Mouse (Mus musculus) heart, adult 11 months (tissue): ENCODE measurements around the gene Atp6v0e.

Experiments used
- DNase-seq: peaks from one replicate; pipeline ENCODE4 v3.0.0; 2022

The Atp6v0e gene

GRCm38 (mm10) chr17:26662978-26663683, at the start of gene Atp6v0e:
TSS of gene Atp6v0e (plus strand) at chr17:26663231.
- DNase-seq = peak; percentile 99

GRCm38 (mm10) chr17:26614286-26614685, 48.7 kb upstream of the Atp6v0e start:
- no peak for DNase-seq

- DNase-seq = no peak
Observed at GRCm38 (mm10) chr17:26614708-26615486, 48.1 kb upstream of the Atp6v0e start.

GRCm38 (mm10) chr17:26616696-26617095, 46.3 kb upstream of the Atp6v0e start:
- DNase-seq = peak; percentile 99

- DNase-seq = no peak
Observed at GRCm38 (mm10) chr17:26618498-26618897, 44.5 kb upstream of the Atp6v0e start.

GRCm38 (mm10) chr17:26619577-26619976, 43.5 kb upstream of the Atp6v0e start:
- DNase-seq = no peak

- no peak for DNase-seq
Observed at GRCm38 (mm10) chr17:26620292-26620691, 42.7 kb upstream of the Atp6v0e start.

GRCm38 (mm10) chr17:26620786-26621766, 42.0 kb upstream of the Atp6v0e start:
- DNase-seq = peak; percentile 99

GRCm38 (mm10) chr17:26621912-26622311, 41.1 kb upstream of the Atp6v0e start:
- no peak for DNase-seq

GRCm38 (mm10) chr17:26623991-26624390, 39.0 kb upstream of the Atp6v0e start:
- DNase-seq = no peak

- peak; percentile 95 for DNase-seq
Observed at GRCm38 (mm10) chr17:26624999-26625398, 38.0 kb upstream of the Atp6v0e start.

- peak; percentile 91 for DNase-seq
Observed at GRCm38 (mm10) chr17:26625521-26626010, 37.5 kb upstream of the Atp6v0e start.

GRCm38 (mm10) chr17:26628479-26628878, 34.6 kb upstream of the Atp6v0e start:
- DNase-seq = no peak

- no peak for DNase-seq
Observed at GRCm38 (mm10) chr17:26628936-26629335, 34.1 kb upstream of the Atp6v0e start.

- DNase-seq = no peak
Observed at GRCm38 (mm10) chr17:26631811-26632327, 31.2 kb upstream of the Atp6v0e start.

GRCm38 (mm10) chr17:26633186-26633585, 29.8 kb upstream of the Atp6v0e start:
- no peak for DNase-seq

GRCm38 (mm10) chr17:26633926-26634325, 29.1 kb upstream of the Atp6v0e start:
- DNase-seq = no peak

GRCm38 (mm10) chr17:26634539-26634938, 28.5 kb upstream of the Atp6v0e start:
- no peak for DNase-seq

- DNase-seq = no peak
Observed at GRCm38 (mm10) chr17:26635951-26636350, 27.1 kb upstream of the Atp6v0e start.

- peak; percentile 89 for DNase-seq
Observed at GRCm38 (mm10) chr17:26637851-26638250, 25.2 kb upstream of the Atp6v0e start.

- DNase-seq = peak; percentile 97
Observed at GRCm38 (mm10) chr17:26638655-26639054, 24.4 kb upstream of the Atp6v0e start.

GRCm38 (mm10) chr17:26639791-26640190, 23.2 kb upstream of the Atp6v0e start:
- DNase-seq = no peak
